ENCODE assay signal across 16 mouse cellular contexts in the genomic region with DNA sequence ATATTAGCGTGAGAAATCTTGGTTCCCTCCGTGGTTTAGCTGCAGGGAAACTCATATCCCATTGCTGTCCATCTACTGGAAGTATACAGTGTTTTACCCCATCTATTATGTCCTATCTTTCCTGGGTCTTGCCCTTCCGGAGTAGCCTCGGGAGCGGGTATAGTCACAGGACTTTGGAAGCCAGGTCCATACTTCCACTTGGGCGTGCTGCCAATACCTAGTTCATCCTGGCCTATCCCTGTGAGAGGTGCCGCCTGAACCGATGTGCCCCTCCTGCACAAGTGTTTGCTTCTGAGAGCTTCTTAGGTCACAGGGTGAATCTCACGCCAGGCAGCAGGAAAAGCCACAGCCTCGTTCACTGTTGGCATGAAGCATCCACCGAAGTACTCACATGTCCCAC. TPM values are rescaled to one million over a fixed set of nuclear protein-coding genes. Genes with fewer than 3 reads are reported as not detected.
DNase-seq lines count a peak whose midpoint lies in the region; ATAC-seq and TF ChIP-seq lines count a peak whose summit lies in the region.
"Had no signal": no experiment of that assay in that cellular context is flagged by ENCODE, and none has a peak within 500 bp of the region (broad histone marks: within the 10 kb centered on the region; RNA-seq: fewer than 3 reads in every experiment).

No protein-coding gene starts in this region.

- TF ChIP-seq POLR2A in olfactory bulb, adult 2 months (IDR thresholded peaks at IDR 0.05; ENCODE audit: insufficient read depth, low read depth, low read length), result no peak

- H3K9ac ChIP-seq in hindbrain, embryonic 14.5 days, result no peak overlapping the region
- H3K9ac ChIP-seq: hindbrain, embryonic 15.5 days; liver, embryonic 15.5 days had no signal

- H3K9me3 ChIP-seq in hindbrain, embryonic 10.5 days, result no peaks in the 10 kb centered on the region
- H3K9me3 ChIP-seq in hindbrain, embryonic 14.5 days (ENCODE audit: control insufficient read depth, low read length), result no peaks in the 10 kb centered on the region
- H3K9me3 ChIP-seq: embryonic facial prominence, embryonic 10.5 days; hindbrain, embryonic 15.5 days; liver, embryonic 15.5 days had no signal

- H3K4me2 ChIP-seq in hindbrain, embryonic 14.5 days (replicated peaks), result no peak overlapping the region
- H3K4me2 ChIP-seq: hindbrain, embryonic 15.5 days; liver, embryonic 15.5 days had no signal

- ATAC-seq in hindbrain, embryonic 14.5 days (ENCODE audit: low FRiP score), result no peak
- ATAC-seq: midbrain, embryonic 16.5 days had no signal

- peak overlapping the region; percentile 98 for H3K27ac ChIP-seq in hindbrain, embryonic 10.5 days
- H3K27ac ChIP-seq in hindbrain, embryonic 14.5 days, result no peak overlapping the region
- H3K27ac ChIP-seq in olfactory bulb, adult 2 months (ENCODE audit: insufficient read depth, low read depth, low read length), result peak overlapping the region; percentile 97
- H3K27ac ChIP-seq: hindbrain, embryonic 15.5 days; liver, embryonic 15.5 days had no signal

- peaks cover 86% of the 10 kb centered on the region for H3K4me1 ChIP-seq in hindbrain, embryonic 10.5 days (replicated peaks)
- peaks cover 47% of the 10 kb centered on the region for H3K4me1 ChIP-seq in hindbrain, embryonic 14.5 days (replicated peaks; ENCODE audit: control insufficient read depth, insufficient read depth, low read length)
- peaks cover 90% of the 10 kb centered on the region for H3K4me1 ChIP-seq in olfactory bulb, adult 2 months (ENCODE audit: control insufficient read depth, insufficient read depth, low read length)

- peak; percentile 64 for DNase-seq in cerebellum, adult 9-11 months
- DNase-seq in cerebellum, adult 11-12 months, result no peak
- no peak for DNase-seq in hindbrain, embryonic 10.5 days (ENCODE audit: low spot score)
- DNase-seq in hindbrain, embryonic 14.5 days (ENCODE audit: low spot score), result no peak
- DNase-seq in lung, postnatal 14 days, result peak; percentile 40
- DNase-seq in lung, adult 18-20 months, result no peak
- DNase-seq in adrenal gland, postnatal 36 days, result no peak
- DNase-seq: B cell, adult 2 months; heart, postnatal 10 days; right cerebral cortex, postnatal 14 days had no signal

- 90% methylated on average over 11 of the region's 11 CpGs for WGBS in hindbrain, embryonic 10.5 days
- 84% methylated on average over 11 of the region's 11 CpGs for WGBS in hindbrain, embryonic 14.5 days
- 75% methylated on average over 11 of the region's 11 CpGs for WGBS in olfactory bulb, adult 2 months

- peaks cover 1% of the 10 kb centered on the region for H3K36me3 ChIP-seq in hindbrain, embryonic 10.5 days
- H3K36me3 ChIP-seq in hindbrain, embryonic 14.5 days (replicated peaks; ENCODE audit: control insufficient read depth, insufficient read depth), result no peaks in the 10 kb centered on the region
- H3K36me3 ChIP-seq: embryonic facial prominence, embryonic 10.5 days; hindbrain, embryonic 15.5 days; liver, embryonic 15.5 days had no signal

- H3K4me3 ChIP-seq in hindbrain, embryonic 10.5 days, result no peak overlapping the region
- no peak overlapping the region for H3K4me3 ChIP-seq in hindbrain, embryonic 14.5 days (replicated peaks; ENCODE audit: low read length)
- H3K4me3 ChIP-seq in olfactory bulb, adult 2 months (ENCODE audit: insufficient read depth, low read depth, low read length), result no peak overlapping the region
- H3K4me3 ChIP-seq: embryonic facial prominence, embryonic 10.5 days; erythroblast, embryonic 14.5 days; hindbrain, embryonic 15.5 days; liver, embryonic 15.5 days had no signal

- no peaks in the 10 kb centered on the region for H3K27me3 ChIP-seq in hindbrain, embryonic 10.5 days (ENCODE audit: insufficient read depth, poor library complexity, severe bottlenecking)
- no peaks in the 10 kb centered on the region for H3K27me3 ChIP-seq in hindbrain, embryonic 14.5 days (ENCODE audit: control insufficient read depth, insufficient read depth, low read length)
- H3K27me3 ChIP-seq: hindbrain, embryonic 15.5 days had no signal

- no peak for TF ChIP-seq CTCF in olfactory bulb, adult 2 months (IDR thresholded peaks at IDR 0.05; ENCODE audit: insufficient read depth, low read depth, low read length)

RNA-seq across cellular contexts. Expression of a gene that starts 11.5 kb away (rescaled TPM):
- polyA plus RNA-seq in hindbrain, embryonic 10.5 days (2016; fragmentation: Nextera tagmentation; extraction: Ambion mirVana), result 15.1 and 16.2 TPM in 2 replicates
- polyA plus RNA-seq in hindbrain, embryonic 14.5 days (2014; fragmentation: Nextera tagmentation; extraction: Ambion mirVana), result 6.1 and 7.2 TPM in 2 replicates
- polyA plus RNA-seq in olfactory bulb, adult 2 months (2012; ENCODE audit: insufficient read depth, insufficient read length, low replicate concordance, missing spikeins), result not detected in 2 replicates
- 10 to 100 TPM; 15.7 to 18.6 TPM for total RNA-seq in adrenal gland, postnatal 36 days (2021)

RNA-seq across cellular contexts. Expression of a gene that starts 17.3 kb away (rescaled TPM):
- 2,059 and 2,773 TPM in 2 replicates for polyA plus RNA-seq in hindbrain, embryonic 10.5 days (2016; fragmentation: Nextera tagmentation; extraction: Ambion mirVana)
- polyA plus RNA-seq in hindbrain, embryonic 14.5 days (2014; fragmentation: Nextera tagmentation; extraction: Ambion mirVana), result 1,434 and 1,576 TPM in 2 replicates
- polyA plus RNA-seq in olfactory bulb, adult 2 months (2012; ENCODE audit: insufficient read depth, insufficient read length, low replicate concordance, missing spikeins), result 210 and 316 TPM in 2 replicates
- total RNA-seq in adrenal gland, postnatal 36 days (2021), result 10 to 100 TPM; 34.2 to 53.4 TPM

RNA-seq across cellular contexts. Expression of a gene that starts 23.6 kb away (rescaled TPM):
- 53.5 and 53.6 TPM in 2 replicates for polyA plus RNA-seq in hindbrain, embryonic 10.5 days (2016; fragmentation: Nextera tagmentation; extraction: Ambion mirVana)
- 65.5 and 71.6 TPM in 2 replicates for polyA plus RNA-seq in hindbrain, embryonic 14.5 days (2014; fragmentation: Nextera tagmentation; extraction: Ambion mirVana)
- not detected in 2 replicates for polyA plus RNA-seq in olfactory bulb, adult 2 months (2012; ENCODE audit: insufficient read depth, insufficient read length, low replicate concordance, missing spikeins)
- total RNA-seq in adrenal gland, postnatal 36 days (2021), result 10 to 100 TPM; 37.2 to 39.8 TPM

RNA-seq across cellular contexts. Expression of a gene that starts 23.6 kb away (rescaled TPM):
- 55.3 and 59.2 TPM in 2 replicates for polyA plus RNA-seq in hindbrain, embryonic 10.5 days (2016; fragmentation: Nextera tagmentation; extraction: Ambion mirVana)
- polyA plus RNA-seq in hindbrain, embryonic 14.5 days (2014; fragmentation: Nextera tagmentation; extraction: Ambion mirVana), result 48.2 and 61.4 TPM in 2 replicates
- polyA plus RNA-seq in olfactory bulb, adult 2 months (2012; ENCODE audit: insufficient read depth, insufficient read length, low replicate concordance, missing spikeins), result not detected in 2 replicates
- total RNA-seq in adrenal gland, postnatal 36 days (2021), result 10 to 100 TPM; 58.8 to 76.2 TPM

Comparison
In these comparisons a context has a peak if more than half of its experiments do, and no peak if none do; other contexts are left out.
1. DNase-seq: peak in cerebellum, adult 9-11 months (single experiment) and lung, postnatal 14 days (single experiment); none in cerebellum, adult 11-12 months (single experiment), hindbrain, embryonic 10.5 days (single experiment), hindbrain, embryonic 14.5 days (single experiment), lung, adult 18-20 months (0 of 2) and adrenal gland, postnatal 36 days (0 of 2).